Mouse (Mus musculus) brain, embryonic 14.5 days (tissue): ENCODE measurements around the gene Chad.

Source experiments
- CTCF ChIP-seq: fragments of 200-500 bp; IDR thresholded peaks from 2 replicates; pipeline ENCODE4 v1.5.1; 2012; ENCODE audit warnings: inconsistent platforms, mild to moderate bottlenecking, moderate library complexity, borderline replicate concordance; ENCODE audit not compliant: insufficient read depth, insufficient read length; ENCODE audit errors: extremely low read depth
- POLR2A ChIP-seq: fragments of 200-500 bp; IDR thresholded peaks from 2 replicates; pipeline ENCODE4 v1.6.1; 2012; ENCODE audit warnings: mild to moderate bottlenecking, inconsistent platforms, borderline replicate concordance; ENCODE audit not compliant: poor library complexity, insufficient read depth, insufficient read length, severe bottlenecking; ENCODE audit errors: extremely low read depth

DNA sequence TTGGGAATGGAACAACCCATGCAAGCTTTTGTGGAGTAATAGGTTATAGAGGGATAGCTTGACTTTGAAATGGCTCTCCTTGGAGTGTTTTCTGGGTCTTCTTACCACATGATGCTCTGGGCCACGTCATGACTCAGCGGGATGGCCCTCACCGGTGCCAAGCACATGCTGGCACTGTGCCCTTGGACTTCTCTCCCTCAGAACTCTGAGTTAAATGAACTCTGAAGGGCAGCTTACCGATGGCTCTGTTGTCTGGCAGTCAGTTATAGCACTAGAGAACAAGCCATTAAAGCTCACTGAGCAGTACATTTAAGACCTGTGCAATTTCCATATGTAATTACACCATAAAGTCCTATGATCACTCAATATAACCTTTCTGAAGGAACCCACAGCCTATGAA is 32.5 kb downstream of the Chad start:
- no peak for TF ChIP-seq POLR2A
- no peak for TF ChIP-seq CTCF
